Mouse (Mus musculus) c-Kit-positive CD71-negative TER-119-negative erythroid progenitor cells, embryonic 14.5 days (primary cell): ENCODE measurements around the gene Irf7.

ENCODE experiments used
- DNase-seq: peaks from one replicate; pipeline ENCODE4 v3.0.0-alpha.2; 2013; ENCODE audit warnings: low read depth

Gene Irf7

GRCm38 (mm10) chr7:141265739-141266561 is at the start of gene Irf7:
Gene Irf7 (minus strand): TSS chr7:141266481.
- DNase-seq: no peak

- no peak for DNase-seq
These were observed 49.7 kb upstream of the Irf7 start for GRCm38 (mm10) chr7:141315974-141316373.

GRCm38 (mm10) chr7:141315076-141315475 is 48.8 kb upstream of the Irf7 start:
- DNase-seq: no peak

GRCm38 (mm10) chr7:141314416-141314815 is 48.1 kb upstream of the Irf7 start:
- DNase-seq: no peak

GRCm38 (mm10) chr7:141304537-141304936 is 38.3 kb upstream of the Irf7 start:
- no peak for DNase-seq

GRCm38 (mm10) chr7:141302702-141303268 is 36.5 kb upstream of the Irf7 start:
- no peak for DNase-seq

GRCm38 (mm10) chr7:141301386-141301785 is 35.1 kb upstream of the Irf7 start:
- no peak for DNase-seq

GRCm38 (mm10) chr7:141299175-141299574 is 32.9 kb upstream of the Irf7 start:
- no peak for DNase-seq

GRCm38 (mm10) chr7:141297926-141298650 is 31.8 kb upstream of the Irf7 start:
- no peak for DNase-seq

- DNase-seq: no peak
These were observed 28.2 kb upstream of the Irf7 start for GRCm38 (mm10) chr7:141294479-141294878.

GRCm38 (mm10) chr7:141293852-141294471 is 27.7 kb upstream of the Irf7 start:
- no peak for DNase-seq

- DNase-seq: no peak
These were observed 26.5 kb upstream of the Irf7 start for GRCm38 (mm10) chr7:141292583-141293388.

- DNase-seq: no peak
These were observed 25.8 kb upstream of the Irf7 start, which contains the start of gene Drd4 for GRCm38 (mm10) chr7:141291921-141292582. Gene Drd4 (plus strand): TSS chr7:141292006.

GRCm38 (mm10) chr7:141288042-141288441 is 21.8 kb upstream of the Irf7 start:
- DNase-seq: no peak

GRCm38 (mm10) chr7:141282756-141283155 is 16.5 kb upstream of the Irf7 start:
- no peak for DNase-seq

GRCm38 (mm10) chr7:141281442-141281841 is 15.2 kb upstream of the Irf7 start:
- no peak for DNase-seq

GRCm38 (mm10) chr7:141278766-141279590 is 12.7 kb upstream of the Irf7 start, which contains the start of gene Sct:
Gene Sct (minus strand): TSS chr7:141279133.
- DNase-seq: no peak

- DNase-seq: no peak
These were observed 11.7 kb upstream of the Irf7 start for GRCm38 (mm10) chr7:141277701-141278678.

- no peak for DNase-seq
These were observed 10.3 kb upstream of the Irf7 start, which contains the start of gene Cdhr5 for GRCm38 (mm10) chr7:141276546-141276945. Gene Cdhr5 (minus strand): TSS chr7:141276786.
